Mouse (Mus musculus): ENCODE data around the gene Lcn8.

DNA sequence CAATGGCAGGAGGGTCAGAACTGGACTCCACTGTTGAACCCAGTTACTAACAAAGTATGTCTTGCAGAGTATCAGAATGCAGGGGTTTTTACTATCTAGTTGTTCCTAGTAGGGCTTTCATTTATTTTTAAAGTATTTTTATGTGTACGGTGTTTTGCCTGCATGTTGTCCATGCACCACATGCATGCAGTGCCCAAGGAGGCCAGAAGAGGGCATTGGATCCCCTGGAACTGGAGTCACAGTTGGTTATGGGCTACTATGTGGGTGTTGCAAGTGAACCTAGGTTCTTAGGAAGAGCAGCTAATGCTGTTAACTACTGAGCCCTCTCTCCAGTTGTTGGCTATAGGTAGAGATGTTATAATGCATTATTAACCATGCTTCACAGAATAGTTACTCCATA lies 10.6 kb downstream of the Lcn8 start:
- TF ChIP-seq CTCF (IDR thresholded peaks at IDR 0.05; ENCODE audit: low read depth): peak; percentile 73
- TF ChIP-seq EP300 (IDR thresholded peaks at IDR 0.05; ENCODE audit: low read depth): no peak
